Mouse (Mus musculus) MEL (cell line): Measurements from ENCODE around the gene Arl3. TPM values are rescaled to one million over a fixed set of nuclear protein-coding genes. Genes with fewer than 3 reads are reported as not detected.

Source experiments
- DNase-seq: peaks from one replicate; pipeline ENCODE4 v3.0.0; 2011; ENCODE audit warnings: low read depth, low spot score
- H3K27ac ChIP-seq: 2 replicates; pipeline ENCODE4 v1.5.1; 2012; ENCODE audit warnings: low read depth, mild to moderate bottlenecking, control low read depth, low read length, moderate library complexity; ENCODE audit not compliant: control insufficient read depth
- H3K27me3 ChIP-seq, 2 experiments: fragments of 150-350 bp in 1 of 2; sonication (generic) in 1 of 2; 2 replicates each; pipeline ENCODE4 v1.6.1; 2012; ENCODE audit warnings: low read length in 2 of 2, mild to moderate bottlenecking in 2 of 2, improper control_type of control experiment in 1 of 2, moderate library complexity in 1 of 2; ENCODE audit not compliant: insufficient read depth in 2 of 2, control insufficient read depth in 1 of 2
- H3K36me3 ChIP-seq, 2 experiments: 2 replicates each; pipeline ENCODE4 v1.6.1; 2012 to 2014; ENCODE audit warnings: low read length in 2 of 2, improper control_type of control experiment in 1 of 2, inconsistent platforms in 1 of 2, mild to moderate bottlenecking in 1 of 2; ENCODE audit not compliant: insufficient read depth in 2 of 2, control insufficient read depth in 1 of 2
- H3K4me1 ChIP-seq, 2 experiments: fragments of 150-350 bp in 1 of 2; sonication (generic) in 1 of 2; 2 replicates each; pipeline ENCODE4 v1.6.1; 2012; ENCODE audit warnings: low read length in 2 of 2, improper control_type of control experiment in 1 of 2, mild to moderate bottlenecking in 1 of 2; ENCODE audit not compliant: insufficient read depth in 2 of 2, control insufficient read depth in 1 of 2
- H3K4me3 ChIP-seq, 2 experiments: fragments of 150-350 bp in 1 of 2; sonication (generic) in 1 of 2; 2 replicates each; pipeline ENCODE4 v1.5.1; 2012; ENCODE audit warnings: low read depth in 2 of 2, low read length in 2 of 2, mild to moderate bottlenecking in 2 of 2, moderate library complexity in 2 of 2, control low read depth in 1 of 2, improper control_type of control experiment in 1 of 2; ENCODE audit not compliant: control insufficient read depth in 1 of 2, insufficient read depth in 1 of 2
- H3K79me2 ChIP-seq: 2 replicates; pipeline ENCODE4 v1.6.1; 2012; ENCODE audit warnings: mild to moderate bottlenecking, low read length, moderate library complexity; ENCODE audit not compliant: control insufficient read depth, poor library complexity, insufficient read depth
- H3K9ac ChIP-seq: 2 replicates; pipeline ENCODE4 v1.6.1; 2012; ENCODE audit warnings: low read depth, mild to moderate bottlenecking, control low read depth, low read length, moderate library complexity; ENCODE audit not compliant: control insufficient read depth, poor library complexity, severe bottlenecking
- H3K9me3 ChIP-seq: fragments of 150-350 bp; sonication (generic); replicated peaks from 2 replicates; pipeline ENCODE4 v1.6.1; 2012; ENCODE audit warnings: mild to moderate bottlenecking, low read length, improper control_type of control experiment, moderate library complexity; ENCODE audit not compliant: insufficient read depth
- BHLHE40 ChIP-seq: IDR thresholded peaks from 2 replicates; pipeline ENCODE4 v1.6.1; 2012; ENCODE audit warnings: low read depth, mild to moderate bottlenecking, inconsistent platforms, low read length, improper control_type of control experiment, borderline replicate concordance
- CTCF ChIP-seq, 3 experiments: IDR thresholded peaks in 2 of 3; conservative IDR thresholded peaks in 1 of 3; 2 replicates each; pipeline ENCODE4 v1.5.1; 2011 to 2012; ENCODE audit warnings: low read length in 3 of 3, low read depth in 2 of 3, mild to moderate bottlenecking in 2 of 3, improper control_type of control experiment in 1 of 3, inconsistent platforms in 1 of 3, mixed read lengths in 1 of 3, moderate library complexity in 1 of 3; ENCODE audit not compliant: control insufficient read depth in 1 of 3, insufficient read depth in 1 of 3, poor library complexity in 1 of 3, severe bottlenecking in 1 of 3
- EP300 ChIP-seq, 2 experiments: IDR thresholded peaks; 2 replicates each; pipeline ENCODE4 v1.6.1; 2011; ENCODE audit warnings: improper control_type of control experiment in 2 of 2, low read length in 2 of 2, low read depth in 1 of 2, mild to moderate bottlenecking in 1 of 2
- ETS1 ChIP-seq: IDR thresholded peaks from 2 replicates; pipeline ENCODE4 v1.6.1; 2012; ENCODE audit warnings: low read depth, mild to moderate bottlenecking, inconsistent platforms, low read length, improper control_type of control experiment, moderate library complexity
- GATA1 ChIP-seq: IDR thresholded peaks from 2 replicates; pipeline ENCODE4 v1.6.1; 2011; ENCODE audit warnings: low read depth, low read length, improper control_type of control experiment
- JUND ChIP-seq: IDR thresholded peaks from 2 replicates; pipeline ENCODE4 v1.6.1; 2011; ENCODE audit warnings: low read depth, mild to moderate bottlenecking, improper control_type of control experiment, low read length
- MAFK ChIP-seq: IDR thresholded peaks from 2 replicates; pipeline ENCODE4 v1.6.1; 2011; ENCODE audit warnings: low read depth, mild to moderate bottlenecking, low read length, improper control_type of control experiment, borderline replicate concordance
- MAZ ChIP-seq: IDR thresholded peaks from 2 replicates; pipeline ENCODE4 v1.6.1; 2012; ENCODE audit warnings: low read depth, mild to moderate bottlenecking, inconsistent platforms, low read length, improper control_type of control experiment
- MEF2A ChIP-seq: IDR thresholded peaks from 2 replicates; pipeline ENCODE4 v1.6.1; 2014; ENCODE audit warnings: low read depth, mild to moderate bottlenecking, inconsistent platforms, low read length, improper control_type of control experiment; ENCODE audit not compliant: poor library complexity, insufficient replicate concordance, severe bottlenecking; ENCODE audit errors: extremely low read depth
- MYB ChIP-seq: IDR thresholded peaks from 2 replicates; pipeline ENCODE4 v1.6.1; 2011; ENCODE audit warnings: mild to moderate bottlenecking, low read depth, low read length, improper control_type of control experiment
- POLR2A ChIP-seq, 2 experiments: IDR thresholded peaks; 2 replicates each; pipeline ENCODE4 v1.6.1; 2011 to 2012; ENCODE audit warnings: low read length in 2 of 2, mild to moderate bottlenecking in 2 of 2, control low read depth in 1 of 2, improper control_type of control experiment in 1 of 2, low read depth in 1 of 2, moderate library complexity in 1 of 2; ENCODE audit not compliant: control insufficient read depth in 1 of 2, insufficient read depth in 1 of 2, poor library complexity in 1 of 2
- POLR2AphosphoS2 ChIP-seq: IDR thresholded peaks from 2 replicates; pipeline ENCODE4 v1.6.1; 2011; ENCODE audit warnings: low read length, improper control_type of control experiment
- RAD21 ChIP-seq: IDR thresholded peaks from 2 replicates; pipeline ENCODE4 v1.6.1; 2011; ENCODE audit warnings: mild to moderate bottlenecking, low read depth, low read length, improper control_type of control experiment
- RCOR1 ChIP-seq: IDR thresholded peaks from 2 replicates; pipeline ENCODE4 v1.6.1; 2012; ENCODE audit warnings: low read depth, mild to moderate bottlenecking, inconsistent platforms, low read length, improper control_type of control experiment
- SMC3 ChIP-seq: IDR thresholded peaks from 2 replicates; pipeline ENCODE4 v1.6.1; 2011; ENCODE audit warnings: low read depth, low read length, improper control_type of control experiment
- TAL1 ChIP-seq: IDR thresholded peaks from 2 replicates; pipeline ENCODE4 v1.6.1; 2012; ENCODE audit warnings: mild to moderate bottlenecking, inconsistent platforms, low read length, moderate library complexity, mixed read lengths
- TBP ChIP-seq: IDR thresholded peaks from 2 replicates; pipeline ENCODE4 v1.8.0; 2011; ENCODE audit warnings: low read depth, low read length, improper control_type of control experiment
- USF1 ChIP-seq: IDR thresholded peaks from 2 replicates; pipeline ENCODE4 v1.6.1; 2014; ENCODE audit warnings: low read depth, mild to moderate bottlenecking, inconsistent platforms, low read length, improper control_type of control experiment, moderate library complexity
- ZC3H11A ChIP-seq: IDR thresholded peaks from 2 replicates; pipeline ENCODE4 v1.6.1; 2012; ENCODE audit warnings: low read depth, mild to moderate bottlenecking, inconsistent platforms, low read length, improper control_type of control experiment
- ZKSCAN1 ChIP-seq: IDR thresholded peaks from 2 replicates; pipeline ENCODE4 v1.6.1; 2012; ENCODE audit warnings: low read depth, mild to moderate bottlenecking, inconsistent platforms, low read length, improper control_type of control experiment, moderate library complexity
- ZMIZ1 ChIP-seq: IDR thresholded peaks from 2 replicates; pipeline ENCODE4 v1.6.1; 2012; ENCODE audit warnings: low read depth, mild to moderate bottlenecking, inconsistent platforms, low read length, improper control_type of control experiment, moderate library complexity
- ZNF384 ChIP-seq: IDR thresholded peaks from 2 replicates; pipeline ENCODE4 v1.6.1; 2012; ENCODE audit warnings: low read depth, mild to moderate bottlenecking, inconsistent platforms, low read length, improper control_type of control experiment
- polyA plus RNA-seq, 2 experiments: library from polyadenylated mRNA; stranded (reverse) in 1 of 2; unstranded in 1 of 2; fragments of >175 nt in 1 of 2; fragments of >200 nt in 1 of 2; gene quantifications; 2 replicates each; pipeline versions ENCODE4 v1.2.1 to v1.2.4; 2012; ENCODE audit warnings: low replicate concordance in 2 of 2, low read depth in 1 of 2; ENCODE audit not compliant: insufficient read length in 2 of 2, insufficient read depth in 1 of 2, missing spikeins in 1 of 2
- total RNA-seq: library from RNA; depleted of rRNA; stranded (reverse); fragments of 300-350 nt; gene quantifications from 2 replicates; pipeline ENCODE4 v1.2.3, GENCODE M21; 2012

Gene Arl3
- total and polyA plus RNA-seq, 3 experiments, result 62.4 to 123 TPM; not detected in 1

GRCm38 (mm10) chr19:46495136-46495535 lies 77.9 kb downstream of the Arl3 start:
- Histone ChIP-seq H3K9me3 (no peaks in the 10 kb centered on the region), H3K36me3 (peaks cover 0 to under 1% of the 10 kb centered on the region in 2 experiments; a peak in 2 of 4 replicates), H3K4me1 (peaks cover 0 to 9% of the 10 kb centered on the region in 2 experiments; a peak in 3 of 4 replicates), H3K4me3 (no peak overlapping the region), H3K9ac (no peak overlapping the region), H3K27ac (no peak overlapping the region), H3K27me3 (no peaks in the 10 kb centered on the region), H3K79me2 (peaks cover 1% of the 10 kb centered on the region; the same call in 1 of the 2 replicates)
- DNase-seq, result no peak
- no peak for TF ChIP-seq TBP
- TF ChIP-seq RAD21, result no peak
- no peak for TF ChIP-seq MAFK
- no peak for TF ChIP-seq TAL1
- TF ChIP-seq MEF2A, result no peak
- TF ChIP-seq ETS1, result no peak
- TF ChIP-seq JUND, result no peak
- no peak for TF ChIP-seq MYB
- no peak for TF ChIP-seq POLR2AphosphoS2
- TF ChIP-seq ZKSCAN1, result no peak
- no peak for TF ChIP-seq RCOR1
- TF ChIP-seq CTCF (IDR thresholded peaks at IDR 0.05 in 2 of 3, conservative IDR thresholded peaks at IDR 0.05 in 1 of 3; ENCODE audit: control insufficient read depth in 1 of 3, insufficient read depth in 1 of 3, low read depth in 2 of 3, low read length in 3 of 3, poor library complexity in 1 of 3, severe bottlenecking in 1 of 3), result no peak
- TF ChIP-seq SMC3, result no peak
- TF ChIP-seq BHLHE40, result no peak
- no peak for TF ChIP-seq GATA1
- TF ChIP-seq USF1, result no peak
- TF ChIP-seq MAZ, result no peak
- TF ChIP-seq EP300 (IDR thresholded peaks at IDR 0.05; ENCODE audit: low read depth in 1 of 2, low read length in 2 of 2), result no peak
- TF ChIP-seq ZNF384, result no peak

DNA sequence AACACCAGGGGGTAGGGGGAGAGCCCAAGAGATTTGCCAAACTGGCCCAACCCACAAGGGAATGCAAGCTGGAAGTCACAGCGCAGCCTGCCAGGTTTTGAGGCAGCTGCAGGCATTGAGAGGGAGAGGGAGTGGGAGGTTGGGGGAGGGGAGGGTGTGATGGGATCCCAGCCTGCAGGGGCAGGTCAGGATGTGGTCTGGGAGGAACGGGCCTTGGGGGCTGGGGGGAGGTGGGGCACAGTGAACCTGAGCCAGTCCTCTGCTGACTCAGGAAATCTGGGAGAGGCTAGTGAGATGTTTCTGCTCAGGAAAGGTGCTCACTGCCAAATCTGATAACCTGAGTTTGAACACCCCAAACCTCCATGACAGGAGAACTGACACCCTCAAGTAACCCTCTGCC lies 82.4 kb downstream of the Arl3 start:
- DNase-seq, result peak; percentile 44
- Histone ChIP-seq H3K9ac (no peak overlapping the region), H3K4me3 (no peak overlapping the region), H3K9me3 (no peaks in the 10 kb centered on the region), H3K27me3 (no peaks in the 10 kb centered on the region), H3K4me1 (peaks cover 0 to 12% of the 10 kb centered on the region in 2 experiments; a peak in 3 of 4 replicates), H3K36me3 (peaks cover 0 to 4% of the 10 kb centered on the region in 2 experiments; a peak in 2 of 4 replicates), H3K27ac (no peak overlapping the region), H3K79me2 (no peaks in the 10 kb centered on the region)
- TF ChIP-seq GATA1 (peak; percentile 64), POLR2A (IDR thresholded peaks at IDR 0.05; ENCODE audit: control insufficient read depth in 1 of 2, insufficient read depth in 1 of 2, low read depth in 1 of 2, low read length in 2 of 2, poor library complexity in 1 of 2) (0 out of 4 replicates have a peak, but pooled peaks of 1 of the 2 experiments have one; percentile 14), ZC3H11A (no peak), MAFK (peak; percentile 57; the same call in 1 of the 2 replicates), ZMIZ1 (no peak), ETS1 (peak; percentile 39; the same call in 1 of the 2 replicates)
